Mouse (Mus musculus): ENCODE measurements around the gene Cited4. TPM values are rescaled to one million over a fixed set of nuclear protein-coding genes. Genes with fewer than 3 reads are reported as not detected.

Gene Cited4
- polyA plus RNA-seq, 1 experiment from 2014 or later, result 0.53 TPM

DNA sequence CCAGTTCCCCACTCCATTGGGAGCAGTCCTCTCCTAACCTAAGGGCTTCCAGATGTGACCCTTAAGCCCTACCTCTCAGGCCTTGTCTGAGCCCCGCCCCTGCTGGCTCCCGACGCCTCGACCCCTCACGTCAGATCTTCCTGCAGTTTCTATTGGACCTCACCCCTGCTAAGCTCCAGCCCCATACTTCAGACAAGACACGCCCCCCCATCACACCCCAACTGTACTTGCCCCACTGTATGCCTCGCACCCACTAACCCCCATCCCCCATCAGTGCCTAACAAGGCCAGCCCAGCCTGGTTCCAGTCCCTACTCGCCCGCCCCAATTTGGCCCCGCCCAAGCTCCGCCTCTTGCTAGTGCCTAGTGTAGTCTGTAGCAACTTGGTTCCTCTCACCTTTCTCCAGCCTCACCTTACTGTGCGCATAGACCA lies 49.8 kb downstream of the Cited4 start:
- Histone ChIP-seq H3K27ac (no peak overlapping the region), H3K27me3 (replicated peaks) (no peaks in the 10 kb centered on the region), H3K36me3 (replicated peaks) (no peaks in the 10 kb centered on the region), H3K4me2 (peak overlapping the region; percentile 55), H3K4me1 (peaks cover 19% of the 10 kb centered on the region), H3K4me3 (peak overlapping the region; percentile 37), H3K9ac (peak overlapping the region; percentile 15; the same call in 1 of the 2 replicates), H3K9me3 (no peaks in the 10 kb centered on the region)
- ATAC-seq (replicated peaks), result peak; percentile 87
- WGBS, result 3% methylated on average over 12 of the region's 12 CpGs

DNA sequence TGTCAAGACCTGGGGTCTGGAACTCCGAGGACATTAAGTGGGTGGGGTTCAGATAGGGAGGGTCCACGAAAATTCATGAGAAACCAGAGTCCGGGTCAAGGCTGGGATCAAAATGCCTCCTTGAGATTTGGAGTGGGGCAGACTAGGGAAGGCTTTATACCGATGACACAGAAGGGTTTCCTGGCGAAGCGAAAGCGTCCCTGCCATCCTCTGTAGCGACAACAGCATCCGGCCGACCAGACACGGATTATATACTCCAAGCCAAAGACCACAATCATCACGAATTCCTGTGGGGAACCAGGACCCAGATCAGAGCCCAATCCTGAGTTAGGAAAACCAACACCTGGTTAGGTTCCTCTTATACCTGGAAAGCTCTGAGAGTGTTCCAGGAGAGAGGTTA lies 50.4 kb downstream of the Cited4 start:
- Histone ChIP-seq H3K36me3 (replicated peaks) (no peaks in the 10 kb centered on the region), H3K9ac (peak overlapping the region; percentile 15; the same call in 1 of the 2 replicates), H3K27ac (no peak overlapping the region), H3K9me3 (no peaks in the 10 kb centered on the region), H3K4me1 (peaks cover 19% of the 10 kb centered on the region), H3K4me2 (peak overlapping the region; percentile 55), H3K4me3 (peak overlapping the region; percentile 37), H3K27me3 (replicated peaks) (no peaks in the 10 kb centered on the region)
- no peak; the same call in 1 of the 2 replicates for ATAC-seq (replicated peaks)
- WGBS, result 21% methylated on average over 12 of the region's 12 CpGs

Other genes starting within 250 kb of the Cited4 start
- gene Slfnl1, start 134.3 kb upstream of the Cited4 start, polyA plus RNA-seq (2015; fragmentation: Nextera tagmentation; extraction: Ambion mirVana), result not detected in 2 replicates
- gene Ctps, start 96.3 kb upstream of the Cited4 start, polyA plus RNA-seq (2015; fragmentation: Nextera tagmentation; extraction: Ambion mirVana), result 70.9 and 78.4 TPM in 2 replicates
- not detected in 2 replicates for gene Gm8439, start 77.8 kb upstream of the Cited4 start, polyA plus RNA-seq (2015; fragmentation: Nextera tagmentation; extraction: Ambion mirVana)
- gene Kcnq4, start 82.0 kb downstream of the Cited4 start, polyA plus RNA-seq (2015; fragmentation: Nextera tagmentation; extraction: Ambion mirVana), result 4.5 and 4.9 TPM in 2 replicates
- 79.2 and 81.6 TPM in 2 replicates for gene Nfyc, start 165.0 kb downstream of the Cited4 start, polyA plus RNA-seq (2015; fragmentation: Nextera tagmentation; extraction: Ambion mirVana)
- gene Rims3, start 188.2 kb downstream of the Cited4 start, polyA plus RNA-seq (2015; fragmentation: Nextera tagmentation; extraction: Ambion mirVana), result 25.4 and 27.0 TPM in 2 replicates

All from midbrain, embryonic 15.5 days (tissue).